Comparison of ENCODE assay signal across 20 mouse cellular contexts in the genomic region with DNA sequence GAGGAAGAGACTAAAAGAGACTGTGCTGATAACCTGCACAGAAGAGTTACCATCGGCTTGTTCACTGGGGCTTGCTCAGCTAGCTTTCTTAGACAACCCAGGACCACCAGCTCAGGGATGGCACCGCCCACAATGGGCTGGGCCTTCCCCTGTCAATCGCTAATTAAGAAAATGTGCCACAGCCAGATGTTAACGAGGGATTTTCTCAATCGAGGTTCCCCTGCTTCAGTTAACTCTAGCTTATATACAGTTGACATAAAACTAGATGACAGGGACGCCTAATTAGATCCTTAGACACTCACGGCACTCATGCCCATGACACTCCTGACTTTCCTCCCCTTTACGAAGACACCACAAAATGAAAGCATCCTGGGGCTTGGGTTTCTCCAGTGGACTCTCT.
DNase-seq lines count a peak whose midpoint lies in the region; ATAC-seq lines count a peak whose summit lies in the region.
"Had no signal": no experiment of that assay in that cellular context is flagged by ENCODE, and none has a peak within 500 bp of the region (broad histone marks: within the 10 kb centered on the region; RNA-seq: fewer than 3 reads in every experiment).

No protein-coding gene starts in this region.

- H3K4me2 ChIP-seq in forebrain, embryonic 12.5 days: no peak overlapping the region
- no peak overlapping the region for H3K4me2 ChIP-seq in forebrain, embryonic 11.5 days (ENCODE audit: low read depth, low read length, severe bottlenecking)
- no peak overlapping the region for H3K4me2 ChIP-seq in midbrain, embryonic 15.5 days
- H3K4me2 ChIP-seq: embryonic facial prominence, embryonic 13.5 days; forebrain, embryonic 13.5 days; forebrain, embryonic 15.5 days had no signal

- peaks cover 31% of the 10 kb centered on the region for H3K4me1 ChIP-seq in forebrain, embryonic 12.5 days
- H3K4me1 ChIP-seq in forebrain, embryonic 11.5 days (replicated peaks; ENCODE audit: control insufficient read depth, insufficient read depth, low read length): peaks cover 9% of the 10 kb centered on the region; the same call in 1 of the 2 replicates
- H3K4me1 ChIP-seq in midbrain, embryonic 10.5 days: peaks cover 43% of the 10 kb centered on the region
- peaks cover 17% of the 10 kb centered on the region; the same call in 1 of the 2 replicates for H3K4me1 ChIP-seq in midbrain, embryonic 15.5 days

- no peaks in the 10 kb centered on the region for H3K9me3 ChIP-seq in forebrain, embryonic 12.5 days
- H3K9me3 ChIP-seq in forebrain, embryonic 11.5 days (ENCODE audit: control insufficient read depth, low read length): no peaks in the 10 kb centered on the region
- H3K9me3 ChIP-seq in midbrain, embryonic 10.5 days (replicated peaks): no peaks in the 10 kb centered on the region
- H3K9me3 ChIP-seq in midbrain, embryonic 15.5 days: no peaks in the 10 kb centered on the region
- H3K9me3 ChIP-seq: embryonic facial prominence, embryonic 13.5 days; forebrain, embryonic 13.5 days; forebrain, embryonic 15.5 days had no signal

- no peaks in the 10 kb centered on the region for H3K36me3 ChIP-seq in forebrain, embryonic 12.5 days (replicated peaks)
- no peaks in the 10 kb centered on the region for H3K36me3 ChIP-seq in forebrain, embryonic 11.5 days (ENCODE audit: control insufficient read depth, insufficient read depth, low read length)
- H3K36me3 ChIP-seq in midbrain, embryonic 10.5 days: no peaks in the 10 kb centered on the region
- no peaks in the 10 kb centered on the region for H3K36me3 ChIP-seq in midbrain, embryonic 15.5 days (replicated peaks)
- H3K36me3 ChIP-seq: embryonic facial prominence, embryonic 13.5 days; forebrain, embryonic 15.5 days had no signal

- no peak for ATAC-seq in forebrain, embryonic 12.5 days (ENCODE audit: low FRiP score)
- ATAC-seq in forebrain, embryonic 11.5 days (replicated peaks; ENCODE audit: low FRiP score): no peak
- no peak for ATAC-seq in midbrain, embryonic 15.5 days (replicated peaks)
- ATAC-seq: forebrain, embryonic 13.5 days; forebrain, embryonic 15.5 days; forebrain, postnatal 0 days had no signal

- 57% methylated on average over 8 of the region's 8 CpGs for WGBS in forebrain, embryonic 12.5 days
- 52% methylated on average over 8 of the region's 8 CpGs for WGBS in forebrain, embryonic 11.5 days
- 83% methylated on average over 8 of the region's 8 CpGs for WGBS in midbrain, embryonic 10.5 days
- WGBS in midbrain, embryonic 15.5 days: 65% methylated on average over 8 of the region's 8 CpGs

- intact Hi-C loops in heart, postnatal 36 days (cut with DNase I): no loop called here

- 0 out of 2 replicates have a peak overlapping the region, but pooled peaks have one; percentile 15 for H3K27ac ChIP-seq in forebrain, embryonic 12.5 days
- no peak overlapping the region for H3K27ac ChIP-seq in forebrain, embryonic 11.5 days (ENCODE audit: low read depth, low read length)
- H3K27ac ChIP-seq in midbrain, embryonic 10.5 days (replicated peaks): 0 out of 2 replicates have a peak overlapping the region, but pooled peaks have one; percentile 25
- no peak overlapping the region for H3K27ac ChIP-seq in midbrain, embryonic 15.5 days
- H3K27ac ChIP-seq: embryonic facial prominence, embryonic 13.5 days; forebrain, embryonic 13.5 days; forebrain, embryonic 15.5 days had no signal

- H3K4me3 ChIP-seq in forebrain, embryonic 12.5 days (replicated peaks): no peak overlapping the region
- no peak overlapping the region for H3K4me3 ChIP-seq in forebrain, embryonic 11.5 days (ENCODE audit: low read depth, low read length)
- no peak overlapping the region for H3K4me3 ChIP-seq in midbrain, embryonic 10.5 days
- no peak overlapping the region for H3K4me3 ChIP-seq in midbrain, embryonic 15.5 days
- H3K4me3 ChIP-seq: embryonic facial prominence, embryonic 13.5 days; forebrain, embryonic 13.5 days; forebrain, embryonic 15.5 days had no signal

- no peak overlapping the region for H3K9ac ChIP-seq in forebrain, embryonic 12.5 days
- no peak overlapping the region for H3K9ac ChIP-seq in forebrain, embryonic 11.5 days (ENCODE audit: low read length)
- H3K9ac ChIP-seq in midbrain, embryonic 15.5 days: no peak overlapping the region
- H3K9ac ChIP-seq: embryonic facial prominence, embryonic 13.5 days; forebrain, embryonic 13.5 days; forebrain, embryonic 15.5 days; forebrain, postnatal 0 days had no signal

- no peaks in the 10 kb centered on the region for H3K27me3 ChIP-seq in forebrain, embryonic 12.5 days
- H3K27me3 ChIP-seq in forebrain, embryonic 11.5 days (ENCODE audit: control insufficient read depth, insufficient read depth, low read length): no peaks in the 10 kb centered on the region
- H3K27me3 ChIP-seq in midbrain, embryonic 10.5 days (ENCODE audit: low read depth, poor library complexity, severe bottlenecking): no peaks in the 10 kb centered on the region
- H3K27me3 ChIP-seq in midbrain, embryonic 15.5 days (replicated peaks): no peaks in the 10 kb centered on the region
- H3K27me3 ChIP-seq: embryonic facial prominence, embryonic 13.5 days; forebrain, embryonic 13.5 days; forebrain, embryonic 15.5 days had no signal

- no peak for DNase-seq in forebrain, embryonic 11.5 days (ENCODE audit: low spot score)
- no peak for DNase-seq in midbrain, embryonic 10.5 days (ENCODE audit: low spot score)
- peak; percentile 70 for DNase-seq in retina, postnatal 1 day
- no peak for DNase-seq in heart, postnatal 36 days
- DNase-seq: adrenal gland, adult 2 months; adrenal gland, postnatal 10 days; adrenal gland, postnatal 25 days; cerebellum, adult 11 months; cerebellum, adult 18-20 months; cerebellum, adult 8-10 months; cerebellum, adult 9-11 months; cerebellum, postnatal 14 days; cerebellum, postnatal 36 days; embryo, embryonic 11 days; forebrain, postnatal 0 days had no signal

Comparison
In these comparisons a context has a peak if more than half of its experiments do, and no peak if none do; other contexts are left out.
1. H3K27ac ChIP-seq: peak in forebrain, embryonic 12.5 days (single experiment) and midbrain, embryonic 10.5 days (single experiment); none in forebrain, embryonic 11.5 days (single experiment) and midbrain, embryonic 15.5 days (single experiment).